Mouse (Mus musculus): ENCODE data around the gene Sod3. TPM values are rescaled to one million over a fixed set of nuclear protein-coding genes. Genes with fewer than 3 reads are reported as not detected.

Gene Sod3
- 1 to 10 TPM; 4.8 to 5.7 TPM for total RNA-seq (2021)

GRCm38 (mm10) chr5:52363468-52364150, at the start of gene Sod3:
Gene Sod3 (plus strand): TSS chr5:52363791.
- no peak for DNase-seq

- no peak for DNase-seq
Observed at GRCm38 (mm10) chr5:52316926-52317325, 46.7 kb upstream of the Sod3 start.

GRCm38 (mm10) chr5:52319499-52319898, 44.1 kb upstream of the Sod3 start:
- DNase-seq, result no peak

GRCm38 (mm10) chr5:52332120-52332519, 31.5 kb upstream of the Sod3 start:
- no peak for DNase-seq

GRCm38 (mm10) chr5:52335590-52335989, 28.0 kb upstream of the Sod3 start:
- DNase-seq, result no peak

- DNase-seq, result no peak
Observed at GRCm38 (mm10) chr5:52339134-52339533, 24.5 kb upstream of the Sod3 start.

- no peak for DNase-seq
Observed at GRCm38 (mm10) chr5:52346890-52347289, 16.7 kb upstream of the Sod3 start.

- no peak for DNase-seq
Observed at GRCm38 (mm10) chr5:52350451-52350850, 13.1 kb upstream of the Sod3 start.

GRCm38 (mm10) chr5:52351561-52351960, 12.0 kb upstream of the Sod3 start:
- DNase-seq, result no peak

GRCm38 (mm10) chr5:52352730-52353129, 10.9 kb upstream of the Sod3 start:
- DNase-seq, result no peak

- no peak for DNase-seq
Observed at GRCm38 (mm10) chr5:52354441-52354840, 9.2 kb upstream of the Sod3 start.

GRCm38 (mm10) chr5:52355612-52356011, 8.0 kb upstream of the Sod3 start:
- no peak for DNase-seq

GRCm38 (mm10) chr5:52357175-52357754, 6.3 kb upstream of the Sod3 start:
- no peak for DNase-seq

GRCm38 (mm10) chr5:52358120-52358519, 5.5 kb upstream of the Sod3 start:
- DNase-seq, result no peak

- no peak for DNase-seq
Observed at GRCm38 (mm10) chr5:52360286-52361049, 3.1 kb upstream of the Sod3 start.

- no peak for DNase-seq
Observed at GRCm38 (mm10) chr5:52362776-52363467, 669 bp upstream of the Sod3 start.

GRCm38 (mm10) chr5:52364521-52364920, 930 bp downstream of the Sod3 start:
- no peak for DNase-seq

GRCm38 (mm10) chr5:52365930-52366329, 2.3 kb downstream of the Sod3 start:
- peak in 1 of 2 experiments; percentile 29 for DNase-seq

- no peak for DNase-seq
Observed at GRCm38 (mm10) chr5:52366661-52367060, 3.1 kb downstream of the Sod3 start.

- DNase-seq, result no peak
Observed at GRCm38 (mm10) chr5:52367866-52368840, 4.6 kb downstream of the Sod3 start.

GRCm38 (mm10) chr5:52370901-52371300, 7.3 kb downstream of the Sod3 start:
- DNase-seq, result no peak

- DNase-seq, result no peak
Observed at GRCm38 (mm10) chr5:52375847-52376246, 12.3 kb downstream of the Sod3 start.

All from layer of hippocampus, postnatal 36 days (tissue).